13 mouse cellular contexts compared by ENCODE assay signal in the genomic region with DNA sequence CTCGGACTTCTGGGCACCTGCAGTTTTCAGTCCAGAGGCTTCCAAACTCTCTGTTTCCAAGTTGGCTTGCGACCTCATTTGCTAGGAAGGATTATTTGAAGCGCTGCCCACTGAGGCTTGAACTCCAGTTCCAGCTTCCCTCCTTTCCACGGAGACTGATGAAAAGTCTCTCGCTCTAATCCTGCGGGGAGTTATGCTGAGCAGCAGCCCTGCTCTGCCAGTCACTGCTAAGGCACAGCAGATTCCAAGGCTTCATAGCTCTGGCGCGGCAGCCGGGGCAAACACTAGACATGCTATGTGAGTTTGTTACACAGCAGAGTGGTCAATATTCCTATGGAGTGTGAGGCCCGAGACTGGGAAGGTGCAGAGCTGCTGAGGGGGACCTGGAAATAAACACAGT.
DNase-seq lines count a peak whose midpoint lies in the region; ATAC-seq and TF ChIP-seq lines count a peak whose summit lies in the region.
"Had no signal": no experiment of that assay in that cellular context is flagged by ENCODE, and none has a peak within 500 bp of the region (broad histone marks: within the 10 kb centered on the region; RNA-seq: fewer than 3 reads in every experiment).

No protein-coding gene starts in this region.

- H3K36me3 ChIP-seq in heart, embryonic 12.5 days: no peaks in the 10 kb centered on the region
- H3K36me3 ChIP-seq in liver, postnatal 0 days (replicated peaks; ENCODE audit: insufficient read depth, low read length): no peaks in the 10 kb centered on the region
- H3K36me3 ChIP-seq in intestine, embryonic 14.5 days (ENCODE audit: control insufficient read depth, insufficient read depth, low read length): no peaks in the 10 kb centered on the region
- H3K36me3 ChIP-seq: embryonic facial prominence, embryonic 15.5 days had no signal

- no peak overlapping the region for H3K4me3 ChIP-seq in heart, embryonic 12.5 days
- no peak overlapping the region for H3K4me3 ChIP-seq in liver, postnatal 0 days (ENCODE audit: low read depth, low read length)
- no peak overlapping the region for H3K4me3 ChIP-seq in intestine, embryonic 14.5 days (ENCODE audit: low read depth, low read length)
- H3K4me3 ChIP-seq: embryonic facial prominence, embryonic 15.5 days had no signal

- intact Hi-C loops in heart, postnatal 10 days (cut with DNase I): no loop called here

- no peak overlapping the region for H3K9ac ChIP-seq in heart, embryonic 12.5 days
- no peak overlapping the region for H3K9ac ChIP-seq in liver, postnatal 0 days (replicated peaks)
- no peak overlapping the region for H3K9ac ChIP-seq in intestine, embryonic 14.5 days (ENCODE audit: low read length)
- H3K9ac ChIP-seq: embryonic facial prominence, embryonic 15.5 days had no signal

- ATAC-seq in heart, embryonic 12.5 days (ENCODE audit: insufficient number of reproducible peaks, low FRiP score): no peak
- no peak for ATAC-seq in liver, postnatal 0 days
- ATAC-seq in intestine, embryonic 14.5 days (replicated peaks; ENCODE audit: low FRiP score, low TSS enrichment, low read depth): no peak
- ATAC-seq: forebrain, embryonic 16.5 days had no signal

- no peak overlapping the region for H3K27ac ChIP-seq in heart, embryonic 12.5 days (ENCODE audit: poor library complexity, severe bottlenecking)
- no peak overlapping the region for H3K27ac ChIP-seq in liver, postnatal 0 days (ENCODE audit: low read depth)
- no peak overlapping the region for H3K27ac ChIP-seq in intestine, embryonic 14.5 days (ENCODE audit: low read depth)
- H3K27ac ChIP-seq: embryonic facial prominence, embryonic 15.5 days had no signal

- no peak for TF ChIP-seq EP300 in liver, postnatal 0 days (IDR thresholded peaks at IDR 0.05; ENCODE audit: low read depth)

- H3K4me1 ChIP-seq in heart, embryonic 12.5 days (replicated peaks): no peaks in the 10 kb centered on the region
- peaks cover 14% of the 10 kb centered on the region; the same call in 1 of the 2 replicates for H3K4me1 ChIP-seq in liver, postnatal 0 days (ENCODE audit: insufficient read depth)
- peaks cover 6% of the 10 kb centered on the region; the same call in 1 of the 2 replicates for H3K4me1 ChIP-seq in intestine, embryonic 14.5 days (replicated peaks; ENCODE audit: control insufficient read depth, insufficient read depth, low read length)
- H3K4me1 ChIP-seq: embryonic facial prominence, embryonic 15.5 days had no signal

- no peak for TF ChIP-seq CTCF in liver, postnatal 0 days (IDR thresholded peaks at IDR 0.05; ENCODE audit: low read depth)

- no peaks in the 10 kb centered on the region for H3K27me3 ChIP-seq in heart, embryonic 12.5 days (replicated peaks)
- H3K27me3 ChIP-seq in liver, postnatal 0 days (ENCODE audit: insufficient read depth, low read length): 0 out of 2 replicates have a peak, but pooled peaks cover 4% of the 10 kb centered on the region
- H3K27me3 ChIP-seq in intestine, embryonic 14.5 days (replicated peaks; ENCODE audit: control insufficient read depth, insufficient read depth, low read length): no peaks in the 10 kb centered on the region
- H3K27me3 ChIP-seq: CH12.LX; embryonic facial prominence, embryonic 15.5 days had no signal

- H3K4me2 ChIP-seq in heart, embryonic 12.5 days: 0 out of 2 replicates have a peak overlapping the region, but pooled peaks have one; percentile 11
- H3K4me2 ChIP-seq in liver, postnatal 0 days (ENCODE audit: low read depth, low read length): peak overlapping the region; percentile 9; the same call in 1 of the 2 replicates
- H3K4me2 ChIP-seq in intestine, embryonic 14.5 days (ENCODE audit: low read length): peak overlapping the region; percentile 0; the same call in 1 of the 2 replicates

- DNase-seq in heart, postnatal 10 days: no peak
- DNase-seq in liver, postnatal 0 days: no peak
- DNase-seq in liver (no peak), MN1 (ENCODE audit: low spot score) (peak; percentile 53)
- DNase-seq in intestine, embryonic 14.5 days (ENCODE audit: low spot score): no peak
- DNase-seq in gastrocnemius, postnatal 4 days (ENCODE audit: low spot score in 2 of 2): no peak
- DNase-seq: adrenal gland, postnatal 14 days; gastrocnemius, postnatal 25 days; lung, postnatal 14 days had no signal

- no peaks in the 10 kb centered on the region for H3K9me3 ChIP-seq in heart, embryonic 12.5 days (replicated peaks)
- H3K9me3 ChIP-seq in liver, postnatal 0 days (ENCODE audit: low read length): no peaks in the 10 kb centered on the region
- no peaks in the 10 kb centered on the region for H3K9me3 ChIP-seq in intestine, embryonic 14.5 days (ENCODE audit: control insufficient read depth, low read length)
- H3K9me3 ChIP-seq: embryonic facial prominence, embryonic 15.5 days had no signal

- 68% methylated on average over 10 of the region's 10 CpGs for WGBS in heart, embryonic 12.5 days
- WGBS in liver, postnatal 0 days (ENCODE audit: insufficient replicate concordance): 73% methylated on average over 10 of the region's 10 CpGs
- WGBS in intestine, embryonic 14.5 days: 61% methylated on average over 10 of the region's 10 CpGs
